Mouse (Mus musculus): Measurements from ENCODE around the gene Slc35d3. TPM values are rescaled to one million over a fixed set of nuclear protein-coding genes. Genes with fewer than 3 reads are reported as not detected.
A peak's percentile ranks its signal among the peaks of the same experiment; 100 is the strongest.

Slc35d3 gene
- polyA plus RNA-seq (2015; fragmentation: Nextera tagmentation; extraction: Ambion mirVana), result 2.4 and 2.9 TPM in 2 replicates

DNA sequence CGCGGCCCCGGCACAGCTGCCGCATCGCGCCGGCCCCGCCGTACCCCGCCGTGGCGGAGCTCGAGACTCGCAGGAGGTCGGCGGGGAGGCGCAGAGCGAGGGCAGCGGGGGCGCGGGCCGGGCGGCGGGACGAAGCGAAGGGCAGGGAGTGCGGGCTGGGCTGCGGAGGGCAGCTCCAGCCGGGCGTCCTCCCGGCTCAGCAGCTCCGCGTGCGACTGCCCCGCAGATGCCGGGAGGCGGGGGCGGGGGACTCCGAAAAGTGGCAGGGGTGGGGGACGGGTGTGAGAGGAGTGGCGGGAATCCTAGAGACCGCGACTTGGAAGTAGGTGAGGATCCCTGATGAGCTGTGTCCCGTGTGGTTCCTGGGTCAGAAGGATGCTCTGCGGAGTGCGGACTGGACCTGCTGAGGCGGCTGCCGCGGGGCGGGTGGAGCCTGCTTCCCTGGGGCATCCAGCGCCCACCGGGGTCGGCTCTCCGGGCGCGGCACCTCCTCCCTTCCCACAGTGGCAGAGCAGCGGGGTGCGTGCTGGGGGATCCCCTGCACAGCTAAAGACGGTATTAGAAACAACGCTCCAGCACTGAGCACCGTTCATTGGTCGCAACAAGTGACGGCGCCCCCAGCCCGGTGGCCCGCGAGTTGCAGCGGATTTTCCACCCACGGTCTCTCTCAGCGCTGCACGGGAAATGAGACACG is at the start of gene Slc35d3:
Slc35d3 (minus strand) TSS at position 462 of the 694 bp plus-strand sequence.
- ATAC-seq, result peak; percentile 64
- Histone ChIP-seq H3K4me2 (ENCODE audit: low read length) (peak within 1 kb of the TSS; percentile 99), H3K4me3 (ENCODE audit: low read length) (peak within 1 kb of the TSS; percentile 63), H3K9me3 (ENCODE audit: control insufficient read depth, low read length) (no peaks in the 10 kb centered on the region), H3K4me1 (ENCODE audit: control insufficient read depth, insufficient read depth, low read depth, low read length) (peaks cover 24% of the 10 kb centered on the region), H3K9ac (ENCODE audit: low read depth, low read length) (peak within 1 kb of the TSS; percentile 61), H3K27ac (ENCODE audit: low read depth, low read length) (peak within 1 kb of the TSS; percentile 44; the same call in 1 of the 2 replicates), H3K27me3 (replicated peaks; ENCODE audit: control insufficient read depth, insufficient read depth, low read length) (peaks cover 39% of the 10 kb centered on the region), H3K36me3 (ENCODE audit: control insufficient read depth, insufficient read depth, low read length) (no peaks in the 10 kb centered on the region)
- under 1% methylated on average over 63 of the region's 72 CpGs for WGBS

DNA sequence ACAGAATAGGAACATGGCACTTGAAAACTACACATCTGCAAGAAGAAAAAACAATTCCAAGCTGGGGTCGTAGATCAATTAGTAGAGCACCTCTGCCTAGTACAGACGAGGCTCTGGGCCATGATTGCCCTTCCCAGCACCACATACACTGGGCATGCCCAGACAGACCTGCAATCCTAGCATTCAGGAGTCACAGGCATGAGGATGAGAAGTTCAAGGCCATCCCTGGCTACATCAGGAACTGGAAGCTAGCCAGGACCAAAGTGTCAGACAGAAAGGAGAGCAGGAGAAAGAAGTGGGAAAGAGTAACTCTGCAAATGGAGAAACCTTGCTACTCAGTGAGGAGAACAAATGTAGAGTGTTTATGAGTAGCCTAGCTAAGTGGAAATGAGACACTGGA is 48.9 kb upstream of the Slc35d3 start:
- H3K4me3 ChIP-seq (ENCODE audit: low read length), result no peak overlapping the region
- no peak for ATAC-seq
- H3K36me3 ChIP-seq (ENCODE audit: control insufficient read depth, insufficient read depth, low read length), result no peaks in the 10 kb centered on the region
- H3K27me3 ChIP-seq (replicated peaks; ENCODE audit: control insufficient read depth, insufficient read depth, low read length), result no peaks in the 10 kb centered on the region
- H3K9ac ChIP-seq (ENCODE audit: low read depth, low read length), result no peak overlapping the region
- H3K4me1 ChIP-seq (ENCODE audit: control insufficient read depth, insufficient read depth, low read depth, low read length), result no peaks in the 10 kb centered on the region
- 77% methylated on average over 2 of the region's 2 CpGs for WGBS
- H3K4me2 ChIP-seq (ENCODE audit: low read length), result no peak overlapping the region
- no peaks in the 10 kb centered on the region for H3K9me3 ChIP-seq (ENCODE audit: control insufficient read depth, low read length)
- no peak overlapping the region for H3K27ac ChIP-seq (ENCODE audit: low read depth, low read length)

DNA sequence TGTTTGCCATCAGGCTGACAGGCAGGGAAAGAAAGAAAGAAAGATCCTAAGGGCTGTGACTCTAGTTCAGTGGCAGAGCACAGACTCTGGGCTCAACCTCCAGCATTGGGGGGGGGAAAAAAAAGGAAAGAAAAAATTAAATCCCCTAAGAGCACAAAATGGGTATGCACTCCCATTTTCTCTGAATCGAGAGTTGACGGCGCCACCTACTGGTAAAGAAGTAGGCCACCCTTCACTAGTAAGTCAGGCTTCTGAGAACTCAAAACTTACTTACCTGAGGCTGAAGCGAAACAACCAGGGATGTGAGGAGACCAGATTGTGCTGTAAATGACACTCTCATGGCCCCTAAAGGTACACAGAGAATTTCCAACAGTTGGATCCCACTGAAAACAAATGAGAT is 42.7 kb upstream of the Slc35d3 start:
- Histone ChIP-seq H3K27me3 (replicated peaks; ENCODE audit: control insufficient read depth, insufficient read depth, low read length) (no peaks in the 10 kb centered on the region), H3K9me3 (ENCODE audit: control insufficient read depth, low read length) (no peaks in the 10 kb centered on the region), H3K4me2 (ENCODE audit: low read length) (no peak overlapping the region), H3K36me3 (ENCODE audit: control insufficient read depth, insufficient read depth, low read length) (no peaks in the 10 kb centered on the region), H3K27ac (ENCODE audit: low read depth, low read length) (no peak overlapping the region), H3K4me1 (ENCODE audit: control insufficient read depth, insufficient read depth, low read depth, low read length) (no peaks in the 10 kb centered on the region), H3K9ac (ENCODE audit: low read depth, low read length) (no peak overlapping the region), H3K4me3 (ENCODE audit: low read length) (no peak overlapping the region)
- 20% methylated on average over 4 of the region's 4 CpGs for WGBS
- ATAC-seq, result no peak

DNA sequence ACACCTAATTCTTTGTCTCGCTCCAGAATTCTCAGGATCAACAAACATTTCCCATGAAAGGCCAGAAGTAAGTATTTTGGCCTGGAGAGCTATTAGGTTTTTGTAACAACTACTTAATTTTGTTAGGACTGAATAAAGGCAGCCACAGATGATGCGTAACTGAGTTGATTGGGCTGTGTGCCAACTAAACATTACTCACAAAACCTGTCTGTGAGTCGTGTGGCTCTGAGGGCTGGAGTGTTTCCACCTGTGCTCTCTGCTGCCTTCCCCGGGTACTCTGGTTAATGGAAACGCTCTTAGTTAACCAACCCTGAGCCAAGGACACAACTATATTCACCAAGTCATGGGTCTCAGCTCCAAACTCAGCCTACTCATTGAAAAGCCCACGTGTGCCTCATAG is 41.9 kb upstream of the Slc35d3 start:
- Histone ChIP-seq H3K27me3 (replicated peaks; ENCODE audit: control insufficient read depth, insufficient read depth, low read length) (no peaks in the 10 kb centered on the region), H3K9me3 (ENCODE audit: control insufficient read depth, low read length) (no peaks in the 10 kb centered on the region), H3K4me2 (ENCODE audit: low read length) (no peak overlapping the region), H3K27ac (ENCODE audit: low read depth, low read length) (no peak overlapping the region), H3K4me1 (ENCODE audit: control insufficient read depth, insufficient read depth, low read depth, low read length) (no peaks in the 10 kb centered on the region), H3K9ac (ENCODE audit: low read depth, low read length) (no peak overlapping the region), H3K36me3 (ENCODE audit: control insufficient read depth, insufficient read depth, low read length) (no peaks in the 10 kb centered on the region), H3K4me3 (ENCODE audit: low read length) (no peak overlapping the region)
- no peak for ATAC-seq
- WGBS, result 80% methylated on average over 6 of the region's 6 CpGs

DNA sequence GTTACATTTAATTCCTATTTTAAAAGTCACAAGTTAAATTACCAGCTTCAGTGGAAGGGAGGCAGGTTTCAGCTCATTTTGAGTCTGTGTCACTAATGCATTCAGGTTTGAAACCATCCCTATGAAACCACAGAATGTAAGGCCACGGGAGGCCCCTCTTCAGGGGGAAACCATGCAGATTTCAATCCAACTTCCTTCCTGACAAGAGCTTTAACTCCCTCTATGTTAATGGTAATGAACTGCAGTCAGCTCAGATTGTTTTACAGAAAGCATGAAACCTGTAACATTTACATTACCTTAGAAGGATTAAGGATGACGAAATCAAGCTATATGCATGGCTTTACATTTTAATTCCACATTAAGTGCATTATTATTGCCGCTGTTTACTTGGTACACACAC is 40.4 kb upstream of the Slc35d3 start:
- no peak for ATAC-seq
- Histone ChIP-seq H3K4me3 (ENCODE audit: low read length) (no peak overlapping the region), H3K4me2 (ENCODE audit: low read length) (no peak overlapping the region), H3K4me1 (ENCODE audit: control insufficient read depth, insufficient read depth, low read depth, low read length) (no peaks in the 10 kb centered on the region), H3K9ac (ENCODE audit: low read depth, low read length) (no peak overlapping the region), H3K36me3 (ENCODE audit: control insufficient read depth, insufficient read depth, low read length) (no peaks in the 10 kb centered on the region), H3K27me3 (replicated peaks; ENCODE audit: control insufficient read depth, insufficient read depth, low read length) (no peaks in the 10 kb centered on the region), H3K27ac (ENCODE audit: low read depth, low read length) (no peak overlapping the region), H3K9me3 (ENCODE audit: control insufficient read depth, low read length) (no peaks in the 10 kb centered on the region)
- 46% methylated on average over 3 of the region's 3 CpGs for WGBS

DNA sequence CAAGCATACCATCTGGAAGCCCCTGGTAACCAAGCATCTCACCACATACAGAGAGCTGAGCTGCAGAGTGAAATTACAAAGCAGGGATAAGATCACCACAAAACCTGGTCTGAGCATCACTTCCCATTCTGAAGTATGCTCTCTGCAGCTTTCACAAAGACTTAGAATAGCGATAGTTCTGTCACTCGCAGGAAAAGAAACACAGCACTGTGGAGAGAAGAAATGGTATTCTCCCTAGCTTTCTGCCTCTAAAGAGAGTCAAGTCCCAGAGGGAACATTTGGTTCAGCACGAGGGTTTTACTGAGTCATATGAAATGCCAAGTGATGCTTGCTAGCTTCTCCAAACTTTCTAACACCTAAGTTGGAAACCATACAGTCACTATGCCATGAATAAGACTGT is 38.6 kb upstream of the Slc35d3 start:
- no peaks in the 10 kb centered on the region for H3K36me3 ChIP-seq (ENCODE audit: control insufficient read depth, insufficient read depth, low read length)
- no peaks in the 10 kb centered on the region for H3K4me1 ChIP-seq (ENCODE audit: control insufficient read depth, insufficient read depth, low read depth, low read length)
- no peak overlapping the region for H3K27ac ChIP-seq (ENCODE audit: low read depth, low read length)
- no peaks in the 10 kb centered on the region for H3K9me3 ChIP-seq (ENCODE audit: control insufficient read depth, low read length)
- 81% methylated on average over 3 of the region's 3 CpGs for WGBS
- H3K9ac ChIP-seq (ENCODE audit: low read depth, low read length), result no peak overlapping the region
- H3K27me3 ChIP-seq (replicated peaks; ENCODE audit: control insufficient read depth, insufficient read depth, low read length), result no peaks in the 10 kb centered on the region
- ATAC-seq, result no peak
- no peak overlapping the region for H3K4me2 ChIP-seq (ENCODE audit: low read length)
- no peak overlapping the region for H3K4me3 ChIP-seq (ENCODE audit: low read length)

DNA sequence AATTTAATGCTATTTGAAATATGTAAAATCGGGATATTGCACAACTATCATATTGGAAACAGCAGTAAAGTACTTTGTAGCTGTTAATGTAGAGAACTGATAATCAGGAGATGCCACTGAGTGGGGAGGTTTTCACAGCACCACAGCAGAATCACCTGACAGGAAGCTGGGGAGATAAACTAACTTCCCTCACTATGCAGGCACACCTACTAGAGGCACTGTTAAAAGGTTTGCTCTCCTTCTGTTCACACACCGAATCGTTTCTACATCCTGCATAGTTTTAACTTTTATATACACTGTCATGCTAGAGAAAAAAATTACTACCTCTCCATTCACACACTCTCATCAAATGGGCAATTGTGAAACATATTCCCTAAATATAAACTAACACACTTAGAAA is 35.0 kb upstream of the Slc35d3 start:
- H3K9me3 ChIP-seq (ENCODE audit: control insufficient read depth, low read length), result no peaks in the 10 kb centered on the region
- ATAC-seq, result no peak
- WGBS, result 92% methylated on average over 3 of the region's 3 CpGs

DNA sequence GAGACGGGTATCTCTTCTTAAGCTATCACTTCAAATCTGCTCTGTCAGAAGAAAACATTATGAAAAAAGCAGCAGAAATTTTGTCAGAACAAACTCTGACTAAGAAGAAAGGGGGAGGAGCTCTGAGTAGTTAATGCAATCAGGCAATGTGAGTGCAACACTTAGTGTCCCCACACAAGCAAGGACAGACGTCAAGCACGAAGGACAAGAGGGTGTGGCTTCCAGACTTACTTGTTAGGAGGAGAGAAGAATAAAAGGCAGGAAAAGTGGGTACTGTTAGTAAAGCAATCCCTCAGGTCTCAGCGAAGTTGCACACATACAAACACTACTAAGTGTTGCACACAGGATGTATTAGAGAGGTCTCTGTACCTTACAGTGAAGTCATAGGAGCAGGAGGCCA is 33.1 kb upstream of the Slc35d3 start:
- H3K9me3 ChIP-seq (ENCODE audit: control insufficient read depth, low read length), result no peaks in the 10 kb centered on the region
- H3K4me1 ChIP-seq (ENCODE audit: control insufficient read depth, insufficient read depth, low read depth, low read length), result no peaks in the 10 kb centered on the region
- H3K4me3 ChIP-seq (ENCODE audit: low read length), result no peak overlapping the region
- H3K36me3 ChIP-seq (ENCODE audit: control insufficient read depth, insufficient read depth, low read length), result no peaks in the 10 kb centered on the region
- no peak overlapping the region for H3K4me2 ChIP-seq (ENCODE audit: low read length)
- ATAC-seq, result no peak
- H3K27me3 ChIP-seq (replicated peaks; ENCODE audit: control insufficient read depth, insufficient read depth, low read length), result no peaks in the 10 kb centered on the region; the same call in 1 of the 2 replicates
- no peak overlapping the region for H3K9ac ChIP-seq (ENCODE audit: low read depth, low read length)
- no peak overlapping the region for H3K27ac ChIP-seq (ENCODE audit: low read depth, low read length)
- 80% methylated on average over 4 of the region's 4 CpGs for WGBS

More for the DNA sequence above, 35.0 kb upstream of the Slc35d3 start:
- no peaks in the 10 kb centered on the region for H3K36me3 ChIP-seq (ENCODE audit: control insufficient read depth, insufficient read depth, low read length)
- H3K4me1 ChIP-seq (ENCODE audit: control insufficient read depth, insufficient read depth, low read depth, low read length), result no peaks in the 10 kb centered on the region
- no peak overlapping the region for H3K9ac ChIP-seq (ENCODE audit: low read depth, low read length)
- H3K4me2 ChIP-seq (ENCODE audit: low read length), result no peak overlapping the region
- no peak overlapping the region for H3K27ac ChIP-seq (ENCODE audit: low read depth, low read length)
- H3K4me3 ChIP-seq (ENCODE audit: low read length), result no peak overlapping the region
- no peaks in the 10 kb centered on the region; the same call in 1 of the 2 replicates for H3K27me3 ChIP-seq (replicated peaks; ENCODE audit: control insufficient read depth, insufficient read depth, low read length)

DNA sequence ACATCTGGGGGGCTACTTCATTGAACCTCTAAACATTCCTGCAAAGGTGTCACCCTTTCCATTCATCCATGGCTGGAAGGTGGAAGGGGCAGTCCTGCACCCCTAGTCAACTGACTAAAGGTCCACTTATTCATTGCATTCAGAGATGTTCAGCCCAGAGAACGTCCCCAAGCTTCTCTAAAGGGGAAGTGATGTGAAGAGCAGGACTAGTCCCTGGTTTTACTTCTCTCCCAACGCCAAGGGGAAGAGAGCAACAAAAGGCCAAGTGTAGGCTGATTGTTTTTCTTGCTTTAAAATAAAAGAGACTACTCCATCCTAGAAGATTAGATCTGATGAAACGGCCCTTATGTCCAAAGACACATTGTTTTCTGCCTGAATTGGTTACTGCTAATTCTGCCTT is 29.2 kb upstream of the Slc35d3 start:
- H3K27me3 ChIP-seq (replicated peaks; ENCODE audit: control insufficient read depth, insufficient read depth, low read length), result no peaks in the 10 kb centered on the region; the same call in 1 of the 2 replicates
- H3K4me1 ChIP-seq (ENCODE audit: control insufficient read depth, insufficient read depth, low read depth, low read length), result no peaks in the 10 kb centered on the region
- H3K4me2 ChIP-seq (ENCODE audit: low read length), result no peak overlapping the region
- no peaks in the 10 kb centered on the region for H3K9me3 ChIP-seq (ENCODE audit: control insufficient read depth, low read length)
- H3K36me3 ChIP-seq (ENCODE audit: control insufficient read depth, insufficient read depth, low read length), result no peaks in the 10 kb centered on the region
- WGBS, result 84% methylated on average over 3 of the region's 3 CpGs
- no peak overlapping the region for H3K4me3 ChIP-seq (ENCODE audit: low read length)
- H3K27ac ChIP-seq (ENCODE audit: low read depth, low read length), result no peak overlapping the region
- no peak for ATAC-seq
- no peak overlapping the region for H3K9ac ChIP-seq (ENCODE audit: low read depth, low read length)

Data from hindbrain, embryonic 16.5 days (tissue).